ENCODE assay signal across 16 mouse cellular contexts in genomic region chr12:8659406-8660279, GRCm38 (mm10). TPM values are rescaled to one million over a fixed set of nuclear protein-coding genes. Genes with fewer than 3 reads are reported as not detected.
DNase-seq lines count a peak whose midpoint lies in the region; ATAC-seq and TF ChIP-seq lines count a peak whose summit lies in the region.
"Had no signal": no experiment of that assay in that cellular context is flagged by ENCODE, and none has a peak within 500 bp of the region (broad histone marks: within the 10 kb centered on the region; RNA-seq: fewer than 3 reads in every experiment).

No protein-coding gene starts in this region.

- peak; percentile 86 for ATAC-seq in common myeloid progenitor, adult 5-6 weeks (replicated peaks; ENCODE audit: low read depth, poor library complexity, severe bottlenecking)
- ATAC-seq in megakaryocyte, adult 5-6 weeks (ENCODE audit: poor library complexity, severe bottlenecking): peak; percentile 84
- no peak for ATAC-seq in hindbrain, embryonic 11.5 days (ENCODE audit: low FRiP score)
- ATAC-seq: intestine, embryonic 15.5 days had no signal

- no peak for TF ChIP-seq EP300 in heart, adult 2 months (IDR thresholded peaks at IDR 0.05; ENCODE audit: insufficient read depth, low read depth, low read length)

- peaks cover 2% of the 10 kb centered on the region for H3K4me1 ChIP-seq in heart, adult 2 months (ENCODE audit: control insufficient read depth, insufficient read depth, low read length)
- no peaks in the 10 kb centered on the region for H3K4me1 ChIP-seq in hindbrain, embryonic 11.5 days (replicated peaks; ENCODE audit: control insufficient read depth, insufficient read depth, low read length)
- H3K4me1 ChIP-seq: embryonic facial prominence, embryonic 10.5 days; midbrain, embryonic 12.5 days; stomach, embryonic 15.5 days had no signal

- peak; percentile 87 for DNase-seq in heart, adult 11 months
- DNase-seq in heart, adult 2 months: no peak
- DNase-seq in 416B (ENCODE audit: low read depth): peak; percentile 75
- no peak for DNase-seq in right cerebral cortex, adult 18-20 months
- no peak for DNase-seq in hindbrain, embryonic 11.5 days (ENCODE audit: low spot score)
- no peak for DNase-seq in ovary, postnatal 14 days (ENCODE audit: low spot score)
- DNase-seq: cerebellum, adult 8-10 months; heart, postnatal 10 days; kidney, postnatal 36 days had no signal

- no peaks in the 10 kb centered on the region for H3K27me3 ChIP-seq in heart, adult 2 months (ENCODE audit: control insufficient read depth, insufficient read depth, low read length)
- H3K27me3 ChIP-seq in hindbrain, embryonic 11.5 days (ENCODE audit: control insufficient read depth, insufficient read depth, low read length): no peaks in the 10 kb centered on the region
- H3K27me3 ChIP-seq: intestine, embryonic 15.5 days; midbrain, embryonic 12.5 days; stomach, embryonic 15.5 days had no signal

- no peak overlapping the region for H3K4me2 ChIP-seq in hindbrain, embryonic 11.5 days (replicated peaks; ENCODE audit: low read depth, low read length)
- H3K4me2 ChIP-seq: intestine, embryonic 15.5 days; midbrain, embryonic 12.5 days; stomach, embryonic 15.5 days had no signal

- H3K9ac ChIP-seq in heart, adult 2 months (ENCODE audit: low read depth, low read length): no peak overlapping the region
- no peak overlapping the region for H3K9ac ChIP-seq in hindbrain, embryonic 11.5 days (ENCODE audit: low read depth, low read length)
- H3K9ac ChIP-seq: intestine, embryonic 15.5 days; midbrain, embryonic 12.5 days; stomach, embryonic 15.5 days had no signal

- no peak for TF ChIP-seq POLR2A in heart, adult 2 months (IDR thresholded peaks at IDR 0.05; ENCODE audit: insufficient read depth, low read depth, low read length)

- no peaks in the 10 kb centered on the region for H3K9me3 ChIP-seq in hindbrain, embryonic 11.5 days (ENCODE audit: control insufficient read depth, low read length)
- H3K9me3 ChIP-seq: embryonic facial prominence, embryonic 10.5 days; intestine, embryonic 15.5 days; midbrain, embryonic 12.5 days; stomach, embryonic 15.5 days had no signal

- no peaks in the 10 kb centered on the region for H3K36me3 ChIP-seq in heart, adult 2 months (ENCODE audit: control insufficient read depth, insufficient read depth, low read length)
- H3K36me3 ChIP-seq in hindbrain, embryonic 11.5 days (ENCODE audit: control insufficient read depth, insufficient read depth, low read length): no peaks in the 10 kb centered on the region
- H3K36me3 ChIP-seq: embryonic facial prominence, embryonic 10.5 days; intestine, embryonic 15.5 days; midbrain, embryonic 12.5 days; stomach, embryonic 15.5 days had no signal

- no peak overlapping the region for H3K27ac ChIP-seq in heart, adult 2 months
- H3K27ac ChIP-seq in hindbrain, embryonic 11.5 days (ENCODE audit: low read depth, low read length): no peak overlapping the region
- H3K27ac ChIP-seq: embryonic facial prominence, embryonic 10.5 days; intestine, embryonic 15.5 days; left cerebral cortex, adult 2 months; midbrain, embryonic 12.5 days; stomach, embryonic 15.5 days had no signal

- no peak overlapping the region for H3K4me3 ChIP-seq in heart, adult 2 months
- H3K4me3 ChIP-seq in hindbrain, embryonic 11.5 days (ENCODE audit: low read depth, low read length): no peak overlapping the region
- H3K4me3 ChIP-seq: embryonic facial prominence, embryonic 10.5 days; intestine, embryonic 15.5 days; left cerebral cortex, adult 2 months; midbrain, embryonic 12.5 days; stomach, embryonic 15.5 days had no signal

- intact Hi-C loops in heart, adult 2 months (cut with DNase I): no loop called here

- 77% methylated on average over 15 of the region's 15 CpGs for WGBS in heart, adult 2 months
- WGBS in hindbrain, embryonic 11.5 days: 89% methylated on average over 15 of the region's 15 CpGs

- no peak for TF ChIP-seq CTCF in heart, adult 2 months (IDR thresholded peaks at IDR 0.05)

- no peaks in the 10 kb centered on the region for H3K79me2 ChIP-seq in heart, adult 2 months (replicated peaks; ENCODE audit: control insufficient read depth, insufficient read depth, low read length)

RNA-seq across cellular contexts. Expression of gene Pum2, which starts 14.3 kb away (rescaled TPM):
- total RNA-seq in heart, adult 2 months (2021): 100 to 1,000 TPM; 130 TPM
- 38.6 and 68.9 TPM in 2 replicates for polyA plus RNA-seq in heart, adult 2 months (2012; rRNA removed)
- 201 and 210 TPM in 2 replicates for total RNA-seq in common myeloid progenitor, adult 5-6 weeks (2017)
- total RNA-seq in megakaryocyte, adult 5-6 weeks (2015): 152 and 162 TPM in 2 replicates
- 119 and 124 TPM in 2 replicates for total RNA-seq in megakaryocyte, adult 5-6 weeks (2017)
- 68.2 and 70.2 TPM in 2 replicates for polyA plus RNA-seq in hindbrain, embryonic 11.5 days (2014; fragmentation: Nextera tagmentation; extraction: Ambion mirVana)

Comparison
In these comparisons a context has a peak if more than half of its experiments do, and no peak if none do; other contexts are left out.
1. DNase-seq: peak in heart, adult 11 months (single experiment) and 416B (single experiment); none in heart, adult 2 months (0 of 2), right cerebral cortex, adult 18-20 months (single experiment), hindbrain, embryonic 11.5 days (single experiment) and ovary, postnatal 14 days (single experiment).